Mouse (Mus musculus): ENCODE results near the gene Slc35c2. TPM values are rescaled to one million over a fixed set of nuclear protein-coding genes. Genes with fewer than 3 reads are reported as not detected.

Slc35c2 gene
- polyA plus RNA-seq, 1 experiment, result 92.8 TPM

- no peak for TF ChIP-seq GATA1 (IDR thresholded peaks at IDR 0.05; ENCODE audit: low read length)
Observed at GRCm38 (mm10) chr2:165288315-165289031, 804 bp upstream of the Slc35c2 start.

GRCm38 (mm10) chr2:165286361-165287201 is 1.1 kb downstream of the Slc35c2 start:
- TF ChIP-seq GATA1 (IDR thresholded peaks at IDR 0.05; ENCODE audit: low read length), result no peak

DNA sequence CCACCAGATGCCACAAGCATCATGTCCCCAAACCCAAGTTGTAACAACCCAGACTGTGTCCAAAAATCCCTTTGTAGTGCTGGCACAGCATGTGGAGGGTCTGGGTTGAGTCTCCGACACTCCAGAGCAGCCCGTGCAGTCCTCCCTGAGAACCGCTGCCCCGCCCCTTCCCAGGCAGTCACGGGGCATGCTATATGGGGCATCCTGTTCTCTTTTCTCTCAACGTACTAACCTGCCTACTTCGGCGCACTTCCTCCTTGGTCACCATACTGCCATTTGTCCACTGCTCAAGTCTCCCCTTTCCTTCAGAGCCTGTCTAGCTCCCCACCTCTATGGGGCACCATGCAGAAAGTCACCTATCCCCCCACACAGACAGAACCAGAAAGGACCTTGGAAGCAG is 2.0 kb downstream of the Slc35c2 start:
- no peak for TF ChIP-seq GATA1 (IDR thresholded peaks at IDR 0.05; ENCODE audit: low read length)

GRCm38 (mm10) chr2:165285034-165285433 is 2.6 kb downstream of the Slc35c2 start:
- TF ChIP-seq GATA1 (IDR thresholded peaks at IDR 0.05; ENCODE audit: low read length), result no peak

DNA sequence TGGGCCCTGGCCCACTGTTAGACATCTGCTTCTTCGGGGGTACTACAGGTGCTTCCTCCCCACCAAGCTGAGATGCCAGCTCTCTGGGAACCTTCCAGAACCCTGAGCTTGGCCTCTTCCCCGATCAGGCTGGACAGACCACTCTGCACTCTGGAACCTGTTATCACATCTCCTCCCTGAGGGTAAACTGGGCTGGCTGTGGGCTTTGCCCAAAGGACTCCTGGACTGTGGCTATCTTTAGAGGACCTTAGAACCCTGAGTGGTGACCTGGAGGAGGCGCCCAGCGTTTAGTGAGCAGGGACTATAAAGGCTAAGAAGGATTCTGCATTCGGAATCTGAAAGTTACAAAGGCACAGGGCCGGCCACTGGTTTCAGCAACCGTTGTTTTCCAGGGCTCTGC is 3.3 kb downstream of the Slc35c2 start:
- no peak for TF ChIP-seq GATA1 (IDR thresholded peaks at IDR 0.05; ENCODE audit: low read length)

GRCm38 (mm10) chr2:165283644-165284043 is 4.0 kb downstream of the Slc35c2 start:
- no peak for TF ChIP-seq GATA1 (IDR thresholded peaks at IDR 0.05; ENCODE audit: low read length)

DNA sequence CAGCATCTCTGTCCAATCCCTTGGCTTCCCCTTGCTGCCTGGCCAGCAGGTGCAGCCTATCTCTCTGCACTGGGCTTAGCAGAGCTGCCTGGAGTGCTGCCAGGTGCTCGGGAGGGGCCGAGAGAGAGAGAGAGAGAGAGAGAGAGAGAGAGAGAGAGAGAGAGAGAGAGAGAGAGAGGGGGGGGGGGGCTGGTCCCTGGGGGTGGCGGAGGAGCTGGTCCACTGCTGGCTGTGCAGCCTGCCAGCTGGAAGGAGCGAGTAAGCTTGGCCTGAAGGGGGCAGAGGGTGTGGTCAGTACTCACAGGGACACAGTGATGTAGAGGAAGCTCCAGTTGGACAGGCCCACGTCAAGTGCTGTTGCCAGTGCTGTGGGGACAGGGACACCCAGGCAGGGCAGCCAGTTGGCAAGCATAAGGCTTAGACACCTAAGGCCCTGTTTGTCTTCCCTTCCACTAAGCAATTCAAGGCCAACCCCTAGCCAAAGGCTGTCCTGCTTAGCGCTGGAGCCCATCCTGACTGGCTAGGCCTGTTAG is 5.8 kb downstream of the Slc35c2 start:
- no peak for TF ChIP-seq GATA1 (IDR thresholded peaks at IDR 0.05; ENCODE audit: low read length)

- no peak for TF ChIP-seq GATA1 (IDR thresholded peaks at IDR 0.05; ENCODE audit: low read length)
Observed at GRCm38 (mm10) chr2:165279351-165279750, 8.3 kb downstream of the Slc35c2 start.

DNA sequence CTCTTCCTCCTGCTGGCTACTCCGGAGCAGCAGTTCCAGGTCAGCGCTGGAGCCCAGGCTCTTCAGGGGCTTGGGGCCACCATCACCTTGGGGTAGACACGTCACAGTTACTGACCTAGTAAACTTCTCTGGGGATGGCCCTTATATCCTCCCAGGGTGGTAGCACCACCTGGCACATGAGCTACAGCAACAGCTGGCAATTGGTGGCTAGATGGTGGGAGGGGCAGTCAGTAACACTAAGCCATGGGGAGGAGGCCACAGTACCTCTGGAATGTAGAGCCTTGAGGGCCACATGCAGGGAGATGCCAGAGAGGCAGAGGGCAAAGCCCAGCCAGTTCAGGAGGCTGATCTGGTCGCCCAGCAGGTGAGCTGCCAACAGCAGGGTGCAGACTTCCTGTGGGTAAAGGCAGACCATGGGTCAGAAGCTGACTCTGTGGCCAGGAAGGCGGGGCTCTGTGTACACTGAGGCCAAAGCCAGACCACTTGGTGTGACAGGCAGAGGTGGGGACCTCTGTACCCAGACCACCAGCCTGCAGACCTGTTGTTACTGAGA is 10.4 kb downstream of the Slc35c2 start:
- no peak for TF ChIP-seq GATA1 (IDR thresholded peaks at IDR 0.05; ENCODE audit: low read length)

DNA sequence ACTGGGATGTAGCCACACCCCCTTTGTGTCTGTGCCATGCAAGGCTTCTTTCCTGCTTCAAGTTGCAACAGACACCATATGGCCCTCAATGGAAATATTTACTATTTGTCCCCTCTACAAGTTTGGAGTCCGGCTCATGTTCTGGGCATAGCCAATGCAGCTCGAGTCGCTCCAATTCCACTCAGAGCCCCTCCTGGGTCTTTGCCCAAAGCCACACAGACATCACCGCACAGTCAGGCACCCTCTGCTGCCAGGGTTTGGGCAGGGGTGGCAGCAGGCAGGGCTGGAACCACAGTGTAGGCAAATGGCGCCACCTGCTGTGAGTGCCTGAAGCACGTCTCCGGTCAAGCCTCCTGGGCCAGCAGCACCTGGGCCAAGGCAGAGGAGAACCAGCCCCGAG is 11.8 kb downstream of the Slc35c2 start:
- no peak for TF ChIP-seq GATA1 (IDR thresholded peaks at IDR 0.05; ENCODE audit: low read length)

DNA sequence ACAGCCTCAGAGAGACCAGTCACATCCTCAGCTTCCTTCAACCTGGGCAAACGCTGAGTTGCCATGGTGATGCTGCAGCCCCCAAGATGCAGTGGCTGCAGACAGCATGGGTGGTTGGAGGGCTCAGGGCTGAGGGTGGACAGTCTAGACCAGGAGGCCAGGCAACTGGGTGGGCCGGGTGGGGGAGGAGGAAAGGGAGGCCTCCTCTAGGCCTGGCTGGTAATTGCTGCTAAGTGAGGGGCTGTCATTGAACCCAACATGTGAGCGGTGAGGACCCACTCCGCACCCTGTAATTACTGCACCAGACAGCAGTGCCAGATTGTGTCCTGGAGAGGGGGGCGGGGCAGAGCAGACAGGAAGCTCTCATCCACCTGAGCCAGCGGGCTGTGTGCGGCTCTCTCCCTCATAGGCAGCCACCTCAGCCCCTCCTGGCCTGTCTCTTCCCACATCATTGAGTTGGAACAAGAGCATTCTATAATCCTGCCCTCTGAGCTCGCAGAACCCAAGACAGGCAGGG is 12.5 kb downstream of the Slc35c2 start:
- TF ChIP-seq GATA1 (IDR thresholded peaks at IDR 0.05; ENCODE audit: low read length), result no peak

DNA sequence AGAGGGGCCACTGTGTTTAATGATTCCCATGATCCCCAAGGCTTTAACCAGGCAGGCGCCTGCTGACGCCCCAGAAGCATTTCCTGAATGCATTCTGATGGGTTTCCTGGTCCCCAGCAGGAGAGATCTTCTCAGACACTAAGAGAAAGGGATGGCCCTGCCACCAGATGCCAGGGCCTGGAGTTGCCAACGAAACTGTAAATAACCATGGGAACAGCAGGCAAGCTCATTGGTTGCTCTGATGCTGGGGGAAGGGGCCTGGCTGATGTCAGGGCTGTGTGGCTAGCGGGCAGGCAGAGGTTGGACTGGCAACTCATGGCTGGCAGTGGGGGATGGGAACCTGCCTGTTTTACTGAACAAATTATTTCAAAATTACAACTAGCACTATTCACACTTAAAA is 14.1 kb downstream of the Slc35c2 start:
- TF ChIP-seq GATA1 (IDR thresholded peaks at IDR 0.05; ENCODE audit: low read length), result no peak

GRCm38 (mm10) chr2:165271326-165271725 is 16.3 kb downstream of the Slc35c2 start:
- no peak for TF ChIP-seq GATA1 (IDR thresholded peaks at IDR 0.05; ENCODE audit: low read length)

DNA sequence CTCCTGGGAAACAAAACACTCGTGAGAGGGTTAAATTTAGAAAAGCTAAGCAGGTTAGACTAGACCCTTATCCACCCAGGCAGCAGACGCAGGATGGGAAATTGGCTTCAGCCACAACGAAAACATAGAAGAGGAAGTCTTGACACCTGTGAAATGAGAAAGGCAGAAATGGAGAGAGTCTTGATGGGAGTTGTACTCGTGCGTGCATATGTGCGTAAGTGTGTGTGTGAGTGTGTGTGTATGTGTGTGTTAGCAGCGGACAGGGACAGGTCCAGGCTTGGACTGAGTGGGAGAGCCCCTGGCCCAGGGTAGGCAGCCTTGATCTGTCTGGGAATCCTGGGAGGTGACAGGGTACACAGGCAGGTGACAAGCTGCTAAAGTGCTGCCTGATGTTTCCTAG is 16.8 kb downstream of the Slc35c2 start:
- TF ChIP-seq GATA1 (IDR thresholded peaks at IDR 0.05; ENCODE audit: low read length), result no peak

DNA sequence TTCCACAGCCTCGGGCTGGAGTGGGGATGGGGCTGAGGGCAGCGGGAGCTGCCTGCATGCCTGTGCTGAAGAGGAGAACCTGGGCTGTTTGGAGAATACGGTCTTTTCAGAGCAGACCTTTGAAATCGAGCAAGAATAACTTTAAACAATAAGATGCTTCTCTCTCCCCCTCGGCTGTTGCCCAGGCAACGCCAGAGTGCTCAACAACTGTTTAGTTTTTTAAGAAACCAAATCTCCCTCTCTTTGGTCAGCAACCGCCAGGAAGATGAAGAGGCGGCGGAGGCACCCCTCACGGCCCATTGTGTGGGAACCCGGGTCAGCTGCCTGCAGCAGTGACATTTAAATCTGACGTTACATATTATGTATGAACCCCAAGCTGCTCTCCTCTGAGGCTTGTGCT is 20.9 kb downstream of the Slc35c2 start:
- no peak for TF ChIP-seq GATA1 (IDR thresholded peaks at IDR 0.05; ENCODE audit: low read length)

- no peak for TF ChIP-seq GATA1 (IDR thresholded peaks at IDR 0.05; ENCODE audit: low read length)
Observed at GRCm38 (mm10) chr2:165263861-165264260, 23.8 kb downstream of the Slc35c2 start.
